Mouse (Mus musculus): ENCODE results near the gene Pde6g.
A peak's percentile ranks its signal among the peaks of the same experiment; 100 is the strongest.

The Pde6g gene

GRCm38 (mm10) chr11:120467051-120467735 is 13.9 kb upstream of the Pde6g start, which contains the start of gene Arl16:
Gene Arl16 (minus strand): TSS chr11:120467607.
- peak; percentile 100 for DNase-seq (ENCODE audit: low read depth, low spot score)

GRCm38 (mm10) chr11:120465521-120465920 is 12.2 kb upstream of the Pde6g start:
- DNase-seq (ENCODE audit: low read depth, low spot score) = no peak

GRCm38 (mm10) chr11:120464365-120464764 is 11.1 kb upstream of the Pde6g start:
- no peak for DNase-seq (ENCODE audit: low read depth, low spot score)

GRCm38 (mm10) chr11:120463536-120463935 is 10.2 kb upstream of the Pde6g start:
- no peak for DNase-seq (ENCODE audit: low read depth, low spot score)

GRCm38 (mm10) chr11:120458847-120459597 is 5.7 kb upstream of the Pde6g start:
- DNase-seq (ENCODE audit: low read depth, low spot score) = peak; percentile 69

- peak; percentile 79 for DNase-seq (ENCODE audit: low read depth, low spot score)
Observed at GRCm38 (mm10) chr11:120457772-120458751, 4.8 kb upstream of the Pde6g start, which contains the start of the genes Oxld1 and Ccdc137. Gene Oxld1 (minus strand): TSS chr11:120458068. Gene Ccdc137 (plus strand): TSS chr11:120458115.

- no peak for DNase-seq (ENCODE audit: low read depth, low spot score)
Observed at GRCm38 (mm10) chr11:120457370-120457769, 4.1 kb upstream of the Pde6g start.

- no peak for DNase-seq (ENCODE audit: low read depth, low spot score)
Observed at GRCm38 (mm10) chr11:120455413-120455812, 2.1 kb upstream of the Pde6g start.

GRCm38 (mm10) chr11:120454965-120455364 is 1.7 kb upstream of the Pde6g start:
- DNase-seq (ENCODE audit: low read depth, low spot score) = no peak

- DNase-seq (ENCODE audit: low read depth, low spot score) = no peak
Observed at GRCm38 (mm10) chr11:120452246-120452645, 1.1 kb downstream of the Pde6g start.

GRCm38 (mm10) chr11:120447179-120447578 is 6.1 kb downstream of the Pde6g start:
- DNase-seq (ENCODE audit: low read depth, low spot score) = no peak

GRCm38 (mm10) chr11:120445475-120445874 is 7.8 kb downstream of the Pde6g start:
- DNase-seq (ENCODE audit: low read depth, low spot score) = no peak

- DNase-seq (ENCODE audit: low read depth, low spot score) = no peak
Observed at GRCm38 (mm10) chr11:120444106-120444505, 9.2 kb downstream of the Pde6g start.

GRCm38 (mm10) chr11:120442765-120443280 is 10.5 kb downstream of the Pde6g start:
- no peak for DNase-seq (ENCODE audit: low read depth, low spot score)

- DNase-seq (ENCODE audit: low read depth, low spot score) = no peak
Observed at GRCm38 (mm10) chr11:120442344-120442743, 11.0 kb downstream of the Pde6g start, which contains the start of gene Tspan10. Gene Tspan10 (plus strand): TSS chr11:120442644.

- DNase-seq (ENCODE audit: low read depth, low spot score) = no peak
Observed at GRCm38 (mm10) chr11:120437857-120438385, 15.4 kb downstream of the Pde6g start.

GRCm38 (mm10) chr11:120437152-120437856 is 16.0 kb downstream of the Pde6g start, which contains the start of gene Nploc4:
Gene Nploc4 (minus strand): TSS chr11:120437708.
- peak; percentile 94 for DNase-seq (ENCODE audit: low read depth, low spot score)

- no peak for DNase-seq (ENCODE audit: low read depth, low spot score)
Observed at GRCm38 (mm10) chr11:120426727-120427126, 26.6 kb downstream of the Pde6g start.

- peak; percentile 91 for DNase-seq (ENCODE audit: low read depth, low spot score)
Observed at GRCm38 (mm10) chr11:120423569-120424295, 29.6 kb downstream of the Pde6g start.
